Mouse (Mus musculus) forebrain, embryonic 15.5 days (tissue): ENCODE data around the gene Tspan9. TPM values are rescaled to one million over a fixed set of nuclear protein-coding genes. Genes with fewer than 3 reads are reported as not detected.

Experiments used
- ATAC-seq: fragments of 200-750 bp; cut with Nextera tagmentation; replicated peaks from 2 replicates; pipeline ENCODE4 v1.8.0; 2017; ENCODE audit warnings: mild to moderate bottlenecking, moderate TSS enrichment, moderate library complexity
- H3K27ac ChIP-seq: fragments of 300-500 bp; sonication (generic); replicated peaks from 2 replicates; pipeline ENCODE4 v1.5.1; 2015; ENCODE audit warnings: mild to moderate bottlenecking, inconsistent platforms
- H3K27me3 ChIP-seq: fragments of 300-500 bp; sonication (generic); 2 replicates; pipeline ENCODE4 v1.6.1; 2015; ENCODE audit warnings: inconsistent platforms
- H3K36me3 ChIP-seq: fragments of 300-500 bp; sonication (generic); 2 replicates; pipeline ENCODE4 v1.6.1; 2015; ENCODE audit warnings: mild to moderate bottlenecking, inconsistent platforms
- H3K4me1 ChIP-seq: fragments of 300-500 bp; sonication (generic); 2 replicates; pipeline ENCODE4 v1.6.1; 2015; ENCODE audit warnings: inconsistent platforms
- H3K4me2 ChIP-seq: fragments of 300-500 bp; sonication (generic); replicated peaks from 2 replicates; pipeline ENCODE4 v1.6.1; 2015; ENCODE audit warnings: mild to moderate bottlenecking, inconsistent platforms
- H3K4me3 ChIP-seq: fragments of 300-500 bp; sonication (generic); 2 replicates; pipeline ENCODE4 v1.5.1; 2015; ENCODE audit warnings: mild to moderate bottlenecking, inconsistent platforms
- H3K9ac ChIP-seq: fragments of 300-500 bp; sonication (generic); replicated peaks from 2 replicates; pipeline ENCODE4 v1.6.1; 2015; ENCODE audit warnings: mild to moderate bottlenecking, inconsistent platforms
- H3K9me3 ChIP-seq: fragments of 300-500 bp; sonication (generic); 2 replicates; pipeline ENCODE4 v1.6.1; 2016; ENCODE audit warnings: inconsistent platforms
- WGBS: fragments of 180-500 bp; shearing (Covaris S2); methylation state at CpG from one replicate; pipeline ENCODE4 v1.1.7; 2015; ENCODE audit warnings: mixed read lengths; 5-methylcytosine and 5-hydroxymethylcytosine counted together
- polyA plus RNA-seq: library from polyadenylated mRNA; unstranded; fragments of >200 nt; fragmentation: Nextera tagmentation; extraction: Ambion mirVana; gene quantifications from 2 replicates; pipeline ENCODE4 v1.2.1, GENCODE M21; 2015

Gene Tspan9
- polyA plus RNA-seq, 1 experiment from 2014 or later = 45.9 TPM

GRCm38 (mm10) chr6:128130686-128131085 is 12.7 kb downstream of the Tspan9 start:
- 60% methylated on average over 4 of the region's 4 CpGs for WGBS
- no peak for ATAC-seq
- Histone ChIP-seq H3K27me3 (no peaks in the 10 kb centered on the region), H3K9me3 (no peaks in the 10 kb centered on the region), H3K27ac (no peak overlapping the region), H3K4me1 (peaks cover 5% of the 10 kb centered on the region; the same call in 1 of the 2 replicates), H3K4me3 (no peak overlapping the region), H3K9ac (no peak overlapping the region), H3K36me3 (no peaks in the 10 kb centered on the region), H3K4me2 (no peak overlapping the region)

GRCm38 (mm10) chr6:128129382-128129781 is 14.0 kb downstream of the Tspan9 start:
- Histone ChIP-seq H3K36me3 (no peaks in the 10 kb centered on the region), H3K4me2 (no peak overlapping the region), H3K4me3 (no peak overlapping the region), H3K9ac (no peak overlapping the region), H3K27me3 (no peaks in the 10 kb centered on the region), H3K27ac (no peak overlapping the region), H3K4me1 (peaks cover 5% of the 10 kb centered on the region; the same call in 1 of the 2 replicates), H3K9me3 (no peaks in the 10 kb centered on the region)
- WGBS = 59% methylated on average over 5 of the region's 5 CpGs
- ATAC-seq = no peak

GRCm38 (mm10) chr6:128127312-128127711 is 16.1 kb downstream of the Tspan9 start:
- H3K9ac ChIP-seq = no peak overlapping the region
- no peak overlapping the region for H3K27ac ChIP-seq
- no peaks in the 10 kb centered on the region for H3K9me3 ChIP-seq
- peaks cover 5% of the 10 kb centered on the region; the same call in 1 of the 2 replicates for H3K4me1 ChIP-seq
- no peak for ATAC-seq
- H3K4me2 ChIP-seq = no peak overlapping the region
- no peak overlapping the region for H3K4me3 ChIP-seq
- H3K27me3 ChIP-seq = no peaks in the 10 kb centered on the region
- 85% methylated on average over 3 of the region's 3 CpGs for WGBS
- no peaks in the 10 kb centered on the region for H3K36me3 ChIP-seq

- Histone ChIP-seq H3K4me3 (no peak overlapping the region), H3K4me2 (no peak overlapping the region), H3K4me1 (peaks cover 5% of the 10 kb centered on the region; the same call in 1 of the 2 replicates), H3K9ac (no peak overlapping the region), H3K27me3 (no peaks in the 10 kb centered on the region), H3K36me3 (no peaks in the 10 kb centered on the region), H3K9me3 (no peaks in the 10 kb centered on the region), H3K27ac (no peak overlapping the region)
- no peak for ATAC-seq
- 66% methylated on average over 4 of the region's 4 CpGs for WGBS
These were observed 16.5 kb downstream of the Tspan9 start for GRCm38 (mm10) chr6:128126876-128127275.

- no peaks in the 10 kb centered on the region for H3K36me3 ChIP-seq
- no peak overlapping the region for H3K27ac ChIP-seq
- H3K4me2 ChIP-seq = no peak overlapping the region
- no peaks in the 10 kb centered on the region for H3K9me3 ChIP-seq
- no peaks in the 10 kb centered on the region for H3K27me3 ChIP-seq
- no peak overlapping the region for H3K4me3 ChIP-seq
- WGBS = 85% methylated on average over 3 of the region's 3 CpGs
- 0 out of 2 replicates have a peak, but pooled peaks cover 5% of the 10 kb centered on the region for H3K4me1 ChIP-seq
- no peak overlapping the region for H3K9ac ChIP-seq
- no peak for ATAC-seq
These were observed 17.9 kb downstream of the Tspan9 start for GRCm38 (mm10) chr6:128125464-128125863.

- H3K36me3 ChIP-seq = no peaks in the 10 kb centered on the region
- no peaks in the 10 kb centered on the region for H3K27me3 ChIP-seq
- H3K4me1 ChIP-seq = 0 out of 2 replicates have a peak, but pooled peaks cover 5% of the 10 kb centered on the region
- no peak overlapping the region for H3K27ac ChIP-seq
- no peak overlapping the region for H3K4me2 ChIP-seq
- H3K4me3 ChIP-seq = no peak overlapping the region
- no peaks in the 10 kb centered on the region for H3K9me3 ChIP-seq
- no peak overlapping the region for H3K9ac ChIP-seq
- 82% methylated on average over 10 of the region's 10 CpGs for WGBS
- ATAC-seq = no peak
These were observed 19.0 kb downstream of the Tspan9 start for GRCm38 (mm10) chr6:128124222-128124971.

- H3K4me2 ChIP-seq = no peak overlapping the region
- H3K4me1 ChIP-seq = peaks cover 5% of the 10 kb centered on the region; the same call in 1 of the 2 replicates
- no peaks in the 10 kb centered on the region for H3K36me3 ChIP-seq
- H3K9ac ChIP-seq = no peak overlapping the region
- no peak overlapping the region for H3K27ac ChIP-seq
- no peaks in the 10 kb centered on the region for H3K27me3 ChIP-seq
- WGBS = 78% methylated on average over 5 of the region's 5 CpGs
- no peak overlapping the region for H3K4me3 ChIP-seq
- no peaks in the 10 kb centered on the region for H3K9me3 ChIP-seq
- no peak for ATAC-seq
These were observed 21.3 kb downstream of the Tspan9 start for GRCm38 (mm10) chr6:128122127-128122526.

GRCm38 (mm10) chr6:128121691-128122090 is 21.7 kb downstream of the Tspan9 start:
- no peaks in the 10 kb centered on the region for H3K27me3 ChIP-seq
- 85% methylated on average over 5 of the region's 5 CpGs for WGBS
- H3K4me1 ChIP-seq = peaks cover 10% of the 10 kb centered on the region; the same call in 1 of the 2 replicates
- no peak for ATAC-seq
- no peak overlapping the region for H3K4me3 ChIP-seq
- no peaks in the 10 kb centered on the region for H3K9me3 ChIP-seq
- H3K36me3 ChIP-seq = no peaks in the 10 kb centered on the region
- H3K27ac ChIP-seq = no peak overlapping the region
- H3K9ac ChIP-seq = no peak overlapping the region
- H3K4me2 ChIP-seq = no peak overlapping the region

- no peak for ATAC-seq
- Histone ChIP-seq H3K27ac (no peak overlapping the region), H3K9me3 (no peaks in the 10 kb centered on the region), H3K4me2 (no peak overlapping the region), H3K27me3 (no peaks in the 10 kb centered on the region), H3K4me1 (peaks cover 16% of the 10 kb centered on the region; the same call in 1 of the 2 replicates), H3K36me3 (no peaks in the 10 kb centered on the region), H3K9ac (no peak overlapping the region), H3K4me3 (no peak overlapping the region)
- 82% methylated on average over 12 of the region's 12 CpGs for WGBS
These were observed 22.6 kb downstream of the Tspan9 start for GRCm38 (mm10) chr6:128120806-128121205.

- ATAC-seq = no peak
- H3K27me3 ChIP-seq = no peaks in the 10 kb centered on the region
- 90% methylated on average over 7 of the region's 7 CpGs for WGBS
These were observed 24.6 kb downstream of the Tspan9 start for GRCm38 (mm10) chr6:128118670-128119230.

GRCm38 (mm10) chr6:128116836-128117542 is 26.4 kb downstream of the Tspan9 start:
- Histone ChIP-seq H3K4me3 (no peak overlapping the region), H3K27ac (no peak overlapping the region), H3K4me2 (no peak overlapping the region), H3K4me1 (peaks cover 22% of the 10 kb centered on the region; the same call in 1 of the 2 replicates), H3K27me3 (no peaks in the 10 kb centered on the region), H3K9ac (no peak overlapping the region), H3K9me3 (no peaks in the 10 kb centered on the region), H3K36me3 (no peaks in the 10 kb centered on the region)
- WGBS = 71% methylated on average over 10 of the region's 10 CpGs
- no peak for ATAC-seq

More at GRCm38 (mm10) chr6:128118670-128119230, 24.6 kb downstream of the Tspan9 start:
- no peaks in the 10 kb centered on the region for H3K36me3 ChIP-seq
- no peak overlapping the region for H3K9ac ChIP-seq
- H3K9me3 ChIP-seq = no peaks in the 10 kb centered on the region
- no peak overlapping the region for H3K4me2 ChIP-seq
- H3K27ac ChIP-seq = no peak overlapping the region
- H3K4me1 ChIP-seq = peaks cover 16% of the 10 kb centered on the region; the same call in 1 of the 2 replicates
- H3K4me3 ChIP-seq = no peak overlapping the region

GRCm38 (mm10) chr6:128116344-128116743 is 27.1 kb downstream of the Tspan9 start:
- WGBS = 85% methylated on average over 2 of the region's 2 CpGs
- no peak overlapping the region for H3K9ac ChIP-seq
- no peak for ATAC-seq
- H3K4me1 ChIP-seq = peaks cover 17% of the 10 kb centered on the region; the same call in 1 of the 2 replicates
- H3K4me2 ChIP-seq = no peak overlapping the region
- H3K4me3 ChIP-seq = no peak overlapping the region
- H3K27me3 ChIP-seq = no peaks in the 10 kb centered on the region
- H3K36me3 ChIP-seq = no peaks in the 10 kb centered on the region
- H3K27ac ChIP-seq = no peak overlapping the region
- H3K9me3 ChIP-seq = no peaks in the 10 kb centered on the region
